Mouse (Mus musculus): Measurements from ENCODE around the gene Dnase1l3. TPM values are rescaled to one million over a fixed set of nuclear protein-coding genes. Genes with fewer than 3 reads are reported as not detected.

Gene Dnase1l3
- polyA plus RNA-seq, 1 experiment from 2014 or later, result 0.04 TPM

DNA sequence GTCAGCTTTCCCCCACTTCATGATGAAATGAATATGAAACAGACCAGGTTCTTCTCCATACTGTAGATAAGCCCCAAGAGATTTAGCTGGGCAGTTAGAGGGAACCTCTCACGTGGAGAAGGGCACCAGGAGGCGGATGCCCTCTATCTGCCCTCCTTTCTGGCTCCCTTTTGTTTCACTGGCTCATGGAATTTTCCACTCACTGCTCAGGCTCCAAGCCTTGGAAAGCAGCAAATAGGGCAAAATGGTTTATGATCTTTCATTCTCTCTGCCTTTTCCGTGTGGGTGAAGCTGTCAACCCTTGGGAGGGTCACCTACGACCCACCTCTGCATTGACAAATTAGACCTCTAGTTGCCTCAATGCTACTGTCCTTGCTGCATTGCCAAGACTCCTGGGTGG, 36.2 kb upstream of the Dnase1l3 start:
- ATAC-seq (ENCODE audit: low FRiP score, low read depth), result no peak
- 46% methylated on average over 4 of the region's 4 CpGs for WGBS

GRCm38 (mm10) chr14:8029752-8030151, 35.4 kb upstream of the Dnase1l3 start:
- Histone ChIP-seq H3K4me2 (no peak overlapping the region), H3K9me3 (no peaks in the 10 kb centered on the region), H3K4me3 (no peak overlapping the region), H3K27me3 (no peaks in the 10 kb centered on the region), H3K36me3 (no peaks in the 10 kb centered on the region), H3K27ac (replicated peaks) (no peak overlapping the region), H3K4me1 (replicated peaks) (0 out of 2 replicates have a peak, but pooled peaks cover 3% of the 10 kb centered on the region), H3K9ac (no peak overlapping the region)
- 91% methylated on average over 1 of the region's 1 CpGs for WGBS
- no peak for ATAC-seq (ENCODE audit: low FRiP score, low read depth)

More for the DNA sequence above, 36.2 kb upstream of the Dnase1l3 start:
- H3K4me1 ChIP-seq (replicated peaks), result 0 out of 2 replicates have a peak, but pooled peaks cover 3% of the 10 kb centered on the region
- no peak overlapping the region for H3K4me3 ChIP-seq
- no peak overlapping the region for H3K27ac ChIP-seq (replicated peaks)
- H3K27me3 ChIP-seq, result no peaks in the 10 kb centered on the region
- no peak overlapping the region for H3K9ac ChIP-seq
- no peaks in the 10 kb centered on the region for H3K9me3 ChIP-seq
- no peak overlapping the region for H3K4me2 ChIP-seq
- H3K36me3 ChIP-seq, result no peaks in the 10 kb centered on the region

GRCm38 (mm10) chr14:8028086-8028485, 33.7 kb upstream of the Dnase1l3 start:
- Histone ChIP-seq H3K9me3 (no peaks in the 10 kb centered on the region), H3K9ac (no peak overlapping the region), H3K27ac (replicated peaks) (no peak overlapping the region), H3K4me1 (replicated peaks) (0 out of 2 replicates have a peak, but pooled peaks cover 3% of the 10 kb centered on the region), H3K36me3 (no peaks in the 10 kb centered on the region), H3K4me3 (no peak overlapping the region), H3K4me2 (no peak overlapping the region), H3K27me3 (no peaks in the 10 kb centered on the region)
- ATAC-seq (ENCODE audit: low FRiP score, low read depth), result no peak
- WGBS, result 93% methylated on average over 5 of the region's 5 CpGs

DNA sequence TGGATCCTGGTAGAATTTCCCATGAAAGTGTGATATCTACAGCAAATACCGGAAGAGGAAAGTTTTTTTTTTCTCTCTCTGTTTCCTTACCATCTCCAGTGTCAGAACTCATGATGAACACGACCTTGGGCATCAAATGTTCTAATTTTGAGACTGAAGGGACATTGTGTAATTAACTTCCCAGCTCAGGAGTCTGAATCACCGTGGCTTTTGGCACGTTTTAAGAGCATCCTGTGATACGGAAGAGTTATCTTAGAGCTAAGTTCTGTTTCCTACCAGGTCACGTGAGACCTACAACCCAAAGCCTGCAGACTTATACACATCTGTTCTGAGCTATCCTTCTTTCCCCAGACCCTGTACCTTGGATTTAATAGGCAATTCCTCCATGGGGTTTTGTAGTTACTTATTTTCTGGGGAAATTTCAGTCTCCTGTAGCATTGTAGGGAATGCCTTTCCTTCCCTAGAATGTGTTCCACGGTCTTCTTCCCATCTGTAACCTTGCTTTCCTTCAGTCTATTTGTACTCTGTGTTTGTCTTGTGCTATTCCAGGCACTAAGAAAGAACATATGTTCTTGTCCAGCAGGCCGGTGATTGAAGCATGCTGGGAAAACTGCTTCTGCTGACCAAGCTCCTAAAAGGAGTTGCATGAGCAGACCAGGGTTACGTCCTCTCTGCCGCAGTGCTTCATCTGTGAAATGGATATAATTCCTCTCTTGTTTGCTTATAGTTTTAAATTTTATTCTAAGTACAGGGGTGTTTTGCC, 32.6 kb upstream of the Dnase1l3 start:
- no peak overlapping the region for H3K4me3 ChIP-seq
- no peaks in the 10 kb centered on the region for H3K36me3 ChIP-seq
- 84% methylated on average over 10 of the region's 10 CpGs for WGBS

DNA sequence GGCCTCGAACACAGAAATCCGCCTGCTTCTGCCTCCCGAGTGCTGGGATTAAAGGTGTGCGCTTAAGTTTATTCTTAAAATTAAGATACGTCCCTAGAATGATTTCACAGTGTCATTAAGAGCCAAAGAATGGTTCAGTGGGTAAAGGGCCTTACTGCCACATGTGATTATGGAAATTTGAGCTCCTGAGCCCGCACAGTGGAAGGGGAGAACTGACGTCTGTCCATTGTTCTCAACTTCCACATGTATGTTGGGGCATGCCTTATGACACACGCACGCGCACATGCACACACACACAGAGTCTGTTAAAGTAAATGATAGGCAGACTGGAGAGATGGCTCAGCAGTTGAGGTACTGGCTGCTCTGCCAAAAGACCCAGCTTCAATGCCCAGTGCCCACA, 30.6 kb upstream of the Dnase1l3 start:
- H3K4me2 ChIP-seq, result no peak overlapping the region
- H3K9me3 ChIP-seq, result no peaks in the 10 kb centered on the region
- H3K27ac ChIP-seq (replicated peaks), result no peak overlapping the region
- 92% methylated on average over 10 of the region's 10 CpGs for WGBS
- ATAC-seq (ENCODE audit: low FRiP score, low read depth), result no peak
- H3K4me3 ChIP-seq, result no peak overlapping the region
- H3K36me3 ChIP-seq, result no peaks in the 10 kb centered on the region
- H3K27me3 ChIP-seq, result no peaks in the 10 kb centered on the region
- H3K4me1 ChIP-seq (replicated peaks), result no peaks in the 10 kb centered on the region
- H3K9ac ChIP-seq, result no peak overlapping the region

More for the DNA sequence above, 32.6 kb upstream of the Dnase1l3 start:
- H3K27me3 ChIP-seq, result no peaks in the 10 kb centered on the region
- no peak overlapping the region for H3K27ac ChIP-seq (replicated peaks)
- H3K4me1 ChIP-seq (replicated peaks), result no peaks in the 10 kb centered on the region
- H3K4me2 ChIP-seq, result no peak overlapping the region
- H3K9ac ChIP-seq, result no peak overlapping the region
- no peaks in the 10 kb centered on the region for H3K9me3 ChIP-seq
- no peak for ATAC-seq (ENCODE audit: low FRiP score, low read depth)

DNA sequence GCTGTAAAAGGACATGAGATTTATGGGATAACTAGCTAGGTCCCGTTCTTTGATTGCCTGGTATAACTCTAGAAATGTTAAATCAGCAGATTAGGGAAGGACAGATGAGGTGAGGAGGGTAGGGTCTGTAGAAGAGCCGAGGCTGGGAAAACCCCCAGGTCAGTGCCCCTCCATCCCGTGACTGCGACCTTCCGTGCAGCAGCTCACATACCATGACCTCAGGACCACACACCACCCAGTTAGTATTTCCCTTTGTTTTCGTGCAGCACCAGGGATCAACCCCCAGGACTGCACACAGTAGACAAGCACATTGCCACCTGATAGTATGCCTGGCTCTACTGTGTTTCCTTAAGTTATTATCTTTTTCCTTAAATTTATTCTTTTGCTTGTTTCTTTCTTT, 30.1 kb upstream of the Dnase1l3 start:
- Histone ChIP-seq H3K27ac (replicated peaks) (no peak overlapping the region), H3K4me1 (replicated peaks) (no peaks in the 10 kb centered on the region), H3K9me3 (no peaks in the 10 kb centered on the region), H3K4me3 (no peak overlapping the region), H3K36me3 (no peaks in the 10 kb centered on the region), H3K27me3 (no peaks in the 10 kb centered on the region), H3K4me2 (no peak overlapping the region), H3K9ac (no peak overlapping the region)
- ATAC-seq (ENCODE audit: low FRiP score, low read depth), result no peak
- WGBS, result 52% methylated on average over 6 of the region's 6 CpGs

GRCm38 (mm10) chr14:8020546-8020945, 26.2 kb upstream of the Dnase1l3 start:
- H3K4me1 ChIP-seq (replicated peaks), result no peaks in the 10 kb centered on the region
- H3K9ac ChIP-seq, result no peak overlapping the region
- 89% methylated on average over 7 of the region's 7 CpGs for WGBS
- H3K9me3 ChIP-seq, result no peaks in the 10 kb centered on the region
- no peaks in the 10 kb centered on the region for H3K27me3 ChIP-seq
- no peak for ATAC-seq (ENCODE audit: low FRiP score, low read depth)
- H3K4me2 ChIP-seq, result no peak overlapping the region
- no peak overlapping the region for H3K27ac ChIP-seq (replicated peaks)
- no peaks in the 10 kb centered on the region for H3K36me3 ChIP-seq
- no peak overlapping the region for H3K4me3 ChIP-seq

DNA sequence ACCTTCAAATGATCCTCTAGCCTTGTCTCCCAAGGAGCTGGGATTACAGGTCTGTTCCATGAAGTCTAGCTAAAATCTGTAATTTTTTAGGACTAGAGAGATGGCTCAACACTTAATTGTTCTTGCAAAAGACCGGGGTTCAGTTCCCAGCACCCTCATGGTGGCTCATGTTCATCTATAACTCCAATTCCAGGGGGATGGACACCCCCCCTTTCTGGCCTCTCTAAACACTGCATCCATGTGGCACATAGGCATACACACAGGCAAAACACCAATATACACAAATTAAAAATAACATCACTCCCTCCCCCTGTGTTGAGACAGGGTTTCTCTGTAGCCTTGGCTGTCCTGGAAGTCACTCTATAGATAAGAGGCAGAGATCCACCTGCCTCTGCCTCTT, 25.6 kb upstream of the Dnase1l3 start:
- no peak for ATAC-seq (ENCODE audit: low FRiP score, low read depth)
- no peak overlapping the region for H3K4me3 ChIP-seq
- no peak overlapping the region for H3K27ac ChIP-seq (replicated peaks)
- H3K27me3 ChIP-seq, result no peaks in the 10 kb centered on the region
- WGBS, result 94% methylated on average over 1 of the region's 1 CpGs
- H3K9me3 ChIP-seq, result no peaks in the 10 kb centered on the region
- H3K9ac ChIP-seq, result no peak overlapping the region
- no peaks in the 10 kb centered on the region for H3K4me1 ChIP-seq (replicated peaks)
- H3K4me2 ChIP-seq, result no peak overlapping the region
- H3K36me3 ChIP-seq, result no peaks in the 10 kb centered on the region

DNA sequence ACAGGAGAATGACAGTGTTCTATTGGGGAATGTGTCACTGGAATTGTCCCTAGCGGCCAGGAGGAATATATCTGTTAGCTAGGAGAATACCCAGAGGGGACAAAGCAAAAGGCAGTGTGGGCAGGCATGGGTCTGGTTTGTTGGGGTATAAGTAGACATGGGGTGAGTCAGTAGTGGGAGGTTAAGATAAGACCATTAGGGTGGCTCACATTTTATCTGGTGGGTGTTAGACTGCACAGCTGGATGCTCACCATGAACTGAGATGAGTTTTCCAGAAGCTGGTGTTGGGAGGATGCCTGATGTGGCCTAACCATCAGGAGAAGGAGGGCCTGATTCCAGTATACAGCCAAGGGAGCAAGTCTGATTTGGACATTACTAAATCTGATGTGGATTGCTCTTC, 22.6 kb upstream of the Dnase1l3 start:
- WGBS, result 77% methylated on average over 1 of the region's 1 CpGs
- Histone ChIP-seq H3K9ac (no peak overlapping the region), H3K4me2 (no peak overlapping the region), H3K36me3 (no peaks in the 10 kb centered on the region), H3K4me1 (replicated peaks) (no peaks in the 10 kb centered on the region), H3K27me3 (no peaks in the 10 kb centered on the region), H3K9me3 (no peaks in the 10 kb centered on the region), H3K4me3 (no peak overlapping the region), H3K27ac (replicated peaks) (no peak overlapping the region)
- ATAC-seq (ENCODE audit: low FRiP score, low read depth), result no peak

- 90% methylated on average over 6 of the region's 6 CpGs for WGBS
- Histone ChIP-seq H3K27ac (replicated peaks) (no peak overlapping the region), H3K9ac (no peak overlapping the region), H3K9me3 (no peaks in the 10 kb centered on the region), H3K27me3 (no peaks in the 10 kb centered on the region), H3K4me2 (no peak overlapping the region), H3K4me1 (replicated peaks) (no peaks in the 10 kb centered on the region), H3K4me3 (no peak overlapping the region), H3K36me3 (no peaks in the 10 kb centered on the region)
- ATAC-seq (ENCODE audit: low FRiP score, low read depth), result no peak
Measured at GRCm38 (mm10) chr14:8016276-8016675, 21.9 kb upstream of the Dnase1l3 start.

GRCm38 (mm10) chr14:8015756-8016155, 21.4 kb upstream of the Dnase1l3 start:
- no peaks in the 10 kb centered on the region for H3K4me1 ChIP-seq (replicated peaks)
- no peaks in the 10 kb centered on the region for H3K27me3 ChIP-seq
- no peak overlapping the region for H3K4me2 ChIP-seq
- H3K36me3 ChIP-seq, result no peaks in the 10 kb centered on the region
- H3K27ac ChIP-seq (replicated peaks), result no peak overlapping the region
- no peak for ATAC-seq (ENCODE audit: low FRiP score, low read depth)
- no peak overlapping the region for H3K9ac ChIP-seq
- 94% methylated on average over 6 of the region's 6 CpGs for WGBS
- no peak overlapping the region for H3K4me3 ChIP-seq
- H3K9me3 ChIP-seq, result no peaks in the 10 kb centered on the region

DNA sequence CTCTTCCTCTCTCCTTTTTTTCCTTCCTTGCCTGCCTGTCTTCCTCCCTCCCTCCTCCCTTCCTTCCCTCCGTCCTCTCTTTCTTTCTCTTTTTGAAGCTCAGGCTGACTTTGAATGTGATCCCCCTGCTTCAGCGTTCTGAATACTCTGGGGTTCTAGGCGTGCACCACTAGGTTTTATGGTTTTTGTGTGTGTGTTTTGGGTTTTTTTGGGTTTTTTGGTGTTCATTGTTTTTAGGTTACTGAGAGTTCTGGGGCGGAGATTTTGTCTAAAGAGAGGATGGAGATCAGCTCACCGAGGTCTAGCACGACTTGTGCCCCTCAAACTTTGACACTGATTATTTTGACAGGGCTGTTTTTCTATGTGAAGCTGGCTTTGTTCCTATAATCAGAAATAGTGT, 17.6 kb upstream of the Dnase1l3 start:
- Histone ChIP-seq H3K4me1 (replicated peaks) (no peaks in the 10 kb centered on the region), H3K36me3 (no peaks in the 10 kb centered on the region), H3K9me3 (no peaks in the 10 kb centered on the region), H3K9ac (no peak overlapping the region), H3K27ac (replicated peaks) (no peak overlapping the region), H3K4me3 (no peak overlapping the region), H3K27me3 (no peaks in the 10 kb centered on the region), H3K4me2 (no peak overlapping the region)
- 85% methylated on average over 6 of the region's 6 CpGs for WGBS
- no peak for ATAC-seq (ENCODE audit: low FRiP score, low read depth)

DNA sequence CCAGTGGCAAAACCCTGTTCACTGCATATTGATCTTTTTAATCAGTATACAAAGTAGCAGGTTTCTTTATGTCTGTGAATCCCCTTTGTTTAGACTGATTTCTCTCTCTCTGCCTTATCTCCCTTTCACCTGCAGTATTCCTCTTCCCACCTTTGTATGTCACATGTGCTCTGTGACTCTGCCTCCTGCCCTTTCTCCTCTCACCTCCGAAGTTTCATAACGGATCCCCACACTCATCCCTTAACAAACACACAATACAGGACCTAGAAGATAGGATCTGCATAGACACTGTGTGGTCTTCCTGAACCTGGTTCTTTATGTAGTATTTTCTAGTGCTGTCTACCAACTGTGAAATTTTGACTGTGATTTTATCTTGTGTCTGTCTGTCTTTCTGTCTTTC, 16.9 kb upstream of the Dnase1l3 start:
- no peak for ATAC-seq (ENCODE audit: low FRiP score, low read depth)
- H3K27me3 ChIP-seq, result no peaks in the 10 kb centered on the region
- WGBS, result 79% methylated on average over 2 of the region's 2 CpGs

More for the DNA sequence above, 16.9 kb upstream of the Dnase1l3 start:
- H3K4me1 ChIP-seq (replicated peaks), result no peaks in the 10 kb centered on the region
- H3K4me3 ChIP-seq, result no peak overlapping the region
- no peak overlapping the region for H3K9ac ChIP-seq
- H3K27ac ChIP-seq (replicated peaks), result no peak overlapping the region
- no peak overlapping the region for H3K4me2 ChIP-seq
- H3K36me3 ChIP-seq, result no peaks in the 10 kb centered on the region
- H3K9me3 ChIP-seq, result no peaks in the 10 kb centered on the region

Measured in hindbrain, embryonic 15.5 days (tissue).